Mouse (Mus musculus) liver, embryonic 13.5 days (tissue): Measurements from ENCODE around the gene Gpr89. TPM values are rescaled to one million over a fixed set of nuclear protein-coding genes. Genes with fewer than 3 reads are reported as not detected.

Source experiments
- ATAC-seq: fragments of 200-750 bp; cut with Nextera tagmentation; 2 replicates; pipeline ENCODE4 v1.8.0; 2017; ENCODE audit warnings: low read depth, mild to moderate bottlenecking, moderate number of reproducible peaks, moderate library complexity
- DNase-seq: peaks from one replicate; pipeline ENCODE4 v3.0.0; 2022
- H3K27ac ChIP-seq: fragments of 300-500 bp; sonication (generic); 2 replicates; pipeline ENCODE4 v1.5.1; 2015; ENCODE audit warnings: moderate library complexity, mild to moderate bottlenecking, inconsistent platforms
- H3K27me3 ChIP-seq: fragments of 300-500 bp; sonication (generic); 2 replicates; pipeline ENCODE4 v1.6.1; 2015; ENCODE audit warnings: mild to moderate bottlenecking, inconsistent platforms
- H3K36me3 ChIP-seq: fragments of 300-500 bp; sonication (generic); 2 replicates; pipeline ENCODE4 v1.6.1; 2015; ENCODE audit warnings: mild to moderate bottlenecking, inconsistent platforms
- H3K4me1 ChIP-seq: fragments of 300-500 bp; sonication (generic); replicated peaks from 2 replicates; pipeline ENCODE4 v1.6.1; 2015; ENCODE audit warnings: inconsistent platforms
- H3K4me2 ChIP-seq: fragments of 300-500 bp; sonication (generic); 2 replicates; pipeline ENCODE4 v1.6.1; 2015; ENCODE audit warnings: inconsistent platforms, mild to moderate bottlenecking, moderate library complexity
- H3K4me3 ChIP-seq: fragments of 300-500 bp; sonication (generic); replicated peaks from 2 replicates; pipeline ENCODE4 v1.5.1; 2015; ENCODE audit warnings: mild to moderate bottlenecking, inconsistent platforms
- H3K9ac ChIP-seq: fragments of 300-500 bp; sonication (generic); 2 replicates; pipeline ENCODE4 v1.6.1; 2015; ENCODE audit warnings: mild to moderate bottlenecking, inconsistent platforms
- H3K9me3 ChIP-seq: fragments of 300-500 bp; sonication (generic); replicated peaks from 2 replicates; pipeline ENCODE4 v1.6.1; 2016; ENCODE audit warnings: inconsistent platforms
- WGBS: fragments of 180-500 bp; shearing (Covaris S2); methylation state at CpG from one replicate; pipeline ENCODE4 v1.1.7; 2015; ENCODE audit not compliant: insufficient replicate concordance; 5-methylcytosine and 5-hydroxymethylcytosine counted together
- polyA plus RNA-seq: library from polyadenylated mRNA; unstranded; fragments of >200 nt; fragmentation: Nextera tagmentation; extraction: Ambion mirVana; gene quantifications from 2 replicates; pipeline ENCODE4 v1.2.1, GENCODE M21; 2015

The Gpr89 gene
- polyA plus RNA-seq, 1 experiment from 2014 or later, result 31.0 TPM

DNA sequence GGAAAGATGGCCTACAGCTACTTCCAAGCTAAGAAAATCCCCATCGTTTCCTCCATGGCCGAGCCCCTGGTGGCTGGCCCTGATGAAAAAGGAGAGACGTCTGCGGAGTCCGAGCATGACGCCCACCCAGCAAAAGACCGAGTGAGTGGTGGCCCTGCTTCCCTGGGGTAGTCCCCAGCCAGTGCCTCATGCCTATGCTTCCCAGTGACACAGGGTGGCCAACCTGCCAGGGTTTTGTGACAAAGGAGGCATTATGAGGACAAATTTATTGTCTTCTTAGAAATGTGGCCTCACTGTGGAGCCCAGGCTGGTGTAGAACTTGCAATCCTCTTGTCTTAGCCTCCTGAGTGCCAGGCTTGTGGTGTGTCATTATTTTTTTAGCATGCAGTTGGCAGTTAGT lies 36.1 kb downstream of the Gpr89 start:
- Histone ChIP-seq H3K4me2 (no peak overlapping the region), H3K27me3 (no peaks in the 10 kb centered on the region), H3K4me1 (no peaks in the 10 kb centered on the region), H3K4me3 (no peak overlapping the region), H3K27ac (no peak overlapping the region), H3K9ac (no peak overlapping the region), H3K36me3 (peaks cover 62% of the 10 kb centered on the region), H3K9me3 (no peaks in the 10 kb centered on the region)
- ATAC-seq (no peak), DNase-seq (no peak)
- WGBS, result 88% methylated on average over 7 of the region's 7 CpGs

DNA sequence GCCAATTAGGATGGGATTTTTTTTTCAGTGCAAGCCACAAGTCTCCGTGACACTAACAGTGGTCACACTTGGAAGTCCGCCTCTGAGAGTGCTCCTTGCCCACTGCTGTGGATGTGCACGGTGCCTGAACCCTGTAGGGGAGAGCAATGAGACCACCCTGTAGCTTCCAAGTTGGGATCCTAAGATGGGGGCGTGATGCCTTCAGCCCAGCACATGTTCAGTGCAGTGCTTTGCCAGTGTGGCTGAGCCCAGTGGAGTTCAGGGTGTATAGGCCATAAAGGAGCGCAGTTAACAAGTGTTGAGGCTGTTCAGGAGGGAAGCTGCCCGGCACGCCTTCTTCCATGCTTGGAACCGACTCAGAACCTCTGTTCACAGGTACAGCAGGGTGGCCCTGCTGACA lies 36.6 kb downstream of the Gpr89 start:
- Histone ChIP-seq H3K27me3 (no peaks in the 10 kb centered on the region), H3K9ac (no peak overlapping the region), H3K36me3 (peaks cover 57% of the 10 kb centered on the region), H3K9me3 (no peaks in the 10 kb centered on the region), H3K4me3 (no peak overlapping the region), H3K4me2 (no peak overlapping the region), H3K27ac (no peak overlapping the region), H3K4me1 (no peaks in the 10 kb centered on the region)
- ATAC-seq, result no peak
- 82% methylated on average over 8 of the region's 8 CpGs for WGBS
- no peak for DNase-seq

DNA sequence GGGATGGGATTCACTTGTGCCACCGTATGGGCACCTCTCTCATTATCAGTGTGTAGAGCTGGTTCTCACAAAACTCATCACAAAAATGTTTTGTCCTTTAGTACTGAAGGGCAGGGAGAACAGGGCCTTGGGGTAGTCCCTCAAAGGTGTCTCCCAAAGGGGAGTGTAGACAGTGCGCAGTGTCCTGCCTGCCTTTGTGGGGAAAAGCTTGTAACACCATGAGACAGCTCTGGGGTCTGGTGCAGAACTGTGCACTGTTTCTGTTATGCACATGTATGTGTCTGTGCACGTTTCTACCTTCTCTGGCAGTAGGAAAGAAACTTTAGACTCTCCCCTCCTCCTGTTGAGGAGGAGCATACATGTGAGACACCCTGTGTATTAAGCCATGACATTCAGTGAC lies 37.3 kb downstream of the Gpr89 start:
- no peaks in the 10 kb centered on the region for H3K27me3 ChIP-seq
- 73% methylated on average over 3 of the region's 3 CpGs for WGBS

DNA sequence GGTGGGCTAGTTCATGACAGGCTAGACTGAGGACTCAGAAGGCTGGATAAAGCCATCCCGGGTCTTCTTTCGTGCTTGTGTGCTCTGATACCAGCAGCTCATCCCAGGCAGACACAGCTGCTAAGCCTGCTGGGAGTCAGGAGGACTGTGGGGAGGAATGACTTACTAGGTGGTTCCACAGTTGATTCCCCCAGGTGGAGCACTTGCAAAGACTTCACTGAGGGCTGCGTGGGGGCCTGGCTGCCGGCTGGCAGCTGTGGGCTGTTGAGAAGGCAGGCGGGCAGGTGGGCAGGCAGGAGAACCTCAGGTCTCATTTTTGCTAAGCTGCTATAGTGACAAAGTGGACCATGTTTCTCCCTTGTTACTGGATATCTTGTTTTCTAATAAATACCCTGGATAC lies 44.6 kb downstream of the Gpr89 start:
- H3K27ac ChIP-seq, result no peak overlapping the region
- H3K4me1 ChIP-seq, result no peaks in the 10 kb centered on the region
- H3K27me3 ChIP-seq, result no peaks in the 10 kb centered on the region
- no peaks in the 10 kb centered on the region for H3K9me3 ChIP-seq
- ATAC-seq (no peak), DNase-seq (no peak)
- WGBS, result 85% methylated on average over 5 of the region's 5 CpGs
- no peak overlapping the region for H3K4me3 ChIP-seq
- H3K36me3 ChIP-seq, result peaks cover 4% of the 10 kb centered on the region; the same call in 1 of the 2 replicates
- H3K4me2 ChIP-seq, result no peak overlapping the region
- H3K9ac ChIP-seq, result no peak overlapping the region

More for the DNA sequence above, 37.3 kb downstream of the Gpr89 start:
- DNase-seq (no peak), ATAC-seq (no peak)
- H3K9me3 ChIP-seq, result no peaks in the 10 kb centered on the region
- H3K4me1 ChIP-seq, result no peaks in the 10 kb centered on the region
- peaks cover 50% of the 10 kb centered on the region for H3K36me3 ChIP-seq
- no peak overlapping the region for H3K27ac ChIP-seq
- H3K9ac ChIP-seq, result no peak overlapping the region
- no peak overlapping the region for H3K4me3 ChIP-seq
- no peak overlapping the region for H3K4me2 ChIP-seq

DNA sequence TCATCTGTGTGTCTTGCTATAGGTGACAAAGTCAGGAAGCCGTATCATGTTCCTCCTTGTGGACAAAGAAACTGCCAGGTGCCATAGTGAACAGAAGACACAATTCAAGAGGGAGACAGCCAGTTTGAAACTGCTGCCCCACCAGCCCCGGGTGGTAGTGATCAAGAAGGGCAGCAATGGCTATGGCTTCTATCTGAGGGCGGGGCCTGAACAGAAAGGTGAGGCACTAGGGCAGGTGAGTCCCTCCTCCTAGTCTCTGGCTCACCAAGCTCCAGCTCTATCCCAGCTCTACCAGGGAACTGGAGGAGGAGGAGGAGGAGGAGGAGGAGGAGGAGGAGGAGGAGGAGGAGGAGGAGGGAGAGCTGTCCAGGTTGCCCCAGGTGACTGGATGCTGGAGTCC lies 49.3 kb downstream of the Gpr89 start:
- no peak overlapping the region for H3K9ac ChIP-seq
- no peaks in the 10 kb centered on the region for H3K27me3 ChIP-seq
- WGBS, result 77% methylated on average over 3 of the region's 3 CpGs
- no peak overlapping the region for H3K4me3 ChIP-seq
- H3K36me3 ChIP-seq, result peaks cover 4% of the 10 kb centered on the region; the same call in 1 of the 2 replicates
- no peak for DNase-seq
- no peaks in the 10 kb centered on the region for H3K9me3 ChIP-seq
- no peak for ATAC-seq
- H3K27ac ChIP-seq, result no peak overlapping the region
- H3K4me2 ChIP-seq, result no peak overlapping the region
- H3K4me1 ChIP-seq, result no peaks in the 10 kb centered on the region

DNA sequence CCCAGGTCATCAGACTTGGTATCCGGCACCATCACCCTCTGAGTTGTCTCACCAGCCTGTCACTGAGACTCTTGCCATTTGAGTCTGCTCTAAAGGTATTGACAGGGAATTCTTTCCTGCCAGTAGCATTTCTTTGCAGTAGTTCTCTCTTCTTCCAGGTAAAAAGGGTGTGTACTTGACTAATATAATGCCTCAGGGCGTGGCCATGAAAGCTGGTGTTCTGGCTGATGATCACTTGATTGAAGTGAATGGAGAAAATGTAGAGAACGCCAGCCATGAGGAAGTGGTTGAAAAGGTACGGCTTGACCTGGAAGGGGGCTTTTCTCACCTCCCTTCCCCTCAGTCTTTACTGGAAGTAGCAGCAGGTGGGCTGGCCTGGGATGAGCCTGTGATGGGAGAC lies 50.8 kb downstream of the Gpr89 start:
- H3K27me3 ChIP-seq, result no peaks in the 10 kb centered on the region
- no peak for ATAC-seq
- H3K27ac ChIP-seq, result no peak overlapping the region
- no peaks in the 10 kb centered on the region for H3K4me1 ChIP-seq
- no peaks in the 10 kb centered on the region for H3K36me3 ChIP-seq
- no peak overlapping the region for H3K9ac ChIP-seq
- no peak overlapping the region for H3K4me2 ChIP-seq
- no peak for DNase-seq
- 59% methylated on average over 4 of the region's 4 CpGs for WGBS
- H3K9me3 ChIP-seq, result no peaks in the 10 kb centered on the region
- H3K4me3 ChIP-seq, result no peak overlapping the region

DNA sequence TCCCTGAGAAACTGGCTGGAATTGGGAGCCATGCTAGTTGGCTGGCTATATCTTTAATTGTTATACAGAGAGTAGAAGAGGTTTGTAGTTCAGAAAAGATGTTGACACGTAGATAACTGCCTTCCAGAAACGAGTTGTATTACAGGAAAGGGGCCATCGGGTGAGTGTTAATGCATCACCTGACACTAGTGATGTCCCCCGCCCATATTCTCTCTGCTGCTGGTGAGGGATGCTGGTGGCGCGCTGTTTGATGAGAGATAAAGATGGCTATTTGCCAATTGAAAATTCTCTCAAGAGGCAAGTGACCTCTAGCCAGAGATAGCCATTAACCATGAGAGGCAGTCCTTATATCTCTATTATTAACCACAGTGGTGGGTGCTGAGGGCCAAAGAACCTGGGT lies 52.6 kb downstream of the Gpr89 start:
- 54% methylated on average over 6 of the region's 6 CpGs for WGBS
- Histone ChIP-seq H3K9me3 (no peaks in the 10 kb centered on the region), H3K27me3 (no peaks in the 10 kb centered on the region), H3K4me2 (no peak overlapping the region), H3K36me3 (no peaks in the 10 kb centered on the region), H3K9ac (no peak overlapping the region), H3K27ac (no peak overlapping the region), H3K4me1 (peaks cover 8% of the 10 kb centered on the region), H3K4me3 (no peak overlapping the region)
- ATAC-seq (no peak), DNase-seq (no peak)

DNA sequence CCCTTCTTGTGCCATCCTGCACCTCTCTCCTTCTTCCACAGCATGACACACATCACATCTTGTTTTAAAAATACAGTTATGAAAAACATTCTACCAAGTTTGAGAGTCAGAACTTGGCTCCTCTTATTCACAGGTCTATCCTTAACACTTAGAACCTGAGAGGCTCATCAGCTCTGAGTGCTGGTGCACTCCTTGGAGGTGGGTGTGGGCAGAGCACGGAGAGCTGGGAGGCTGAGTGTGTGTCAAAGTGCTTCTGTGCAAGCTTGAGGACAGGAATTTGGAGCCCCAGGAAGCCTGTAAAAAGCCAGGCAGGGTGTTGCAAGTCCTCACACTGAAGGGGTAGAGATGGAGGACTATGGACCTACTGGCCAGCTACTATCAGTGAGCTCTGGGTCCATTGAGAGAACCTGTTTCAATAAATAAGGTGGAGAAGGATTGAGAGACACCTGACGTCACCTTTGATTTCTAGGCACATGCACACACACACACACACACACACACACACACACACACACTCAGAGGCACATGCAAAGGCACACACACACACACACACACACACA lies 55.9 kb downstream of the Gpr89 start:
- Histone ChIP-seq H3K4me1 (peaks cover 19% of the 10 kb centered on the region), H3K27ac (no peak overlapping the region), H3K27me3 (no peaks in the 10 kb centered on the region), H3K4me2 (no peak overlapping the region), H3K9ac (no peak overlapping the region), H3K36me3 (no peaks in the 10 kb centered on the region), H3K4me3 (no peak overlapping the region), H3K9me3 (no peaks in the 10 kb centered on the region)
- ATAC-seq (no peak), DNase-seq (no peak)
- WGBS, result 64% methylated on average over 2 of the region's 2 CpGs

DNA sequence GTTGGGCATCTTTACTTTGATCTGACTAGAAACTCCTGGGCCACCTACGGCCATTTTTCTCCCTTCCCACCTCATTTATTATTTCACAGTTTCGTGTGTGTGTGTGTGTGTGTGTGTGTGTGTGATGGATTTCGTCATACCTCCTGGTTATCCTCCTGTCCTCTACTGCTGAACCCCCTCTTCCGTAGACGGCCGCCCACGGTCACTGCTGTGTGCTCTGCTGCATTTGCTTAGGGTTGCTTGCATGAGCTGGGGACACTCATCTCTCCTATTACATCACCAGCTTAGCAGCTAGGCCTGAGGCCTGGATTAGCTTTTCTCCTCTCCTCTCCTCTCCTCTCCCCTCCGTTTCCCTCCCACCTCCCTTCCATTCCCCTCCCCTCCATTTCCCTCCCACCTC lies 56.7 kb downstream of the Gpr89 start:
- Histone ChIP-seq H3K4me1 (peaks cover 19% of the 10 kb centered on the region), H3K27me3 (no peaks in the 10 kb centered on the region), H3K9ac (no peak overlapping the region), H3K4me2 (no peak overlapping the region), H3K27ac (no peak overlapping the region), H3K4me3 (no peak overlapping the region), H3K9me3 (no peaks in the 10 kb centered on the region), H3K36me3 (no peaks in the 10 kb centered on the region)
- ATAC-seq (peak; percentile 48; the same call in 1 of the 2 replicates), DNase-seq (no peak)
- WGBS, result 65% methylated on average over 7 of the region's 8 CpGs

DNA sequence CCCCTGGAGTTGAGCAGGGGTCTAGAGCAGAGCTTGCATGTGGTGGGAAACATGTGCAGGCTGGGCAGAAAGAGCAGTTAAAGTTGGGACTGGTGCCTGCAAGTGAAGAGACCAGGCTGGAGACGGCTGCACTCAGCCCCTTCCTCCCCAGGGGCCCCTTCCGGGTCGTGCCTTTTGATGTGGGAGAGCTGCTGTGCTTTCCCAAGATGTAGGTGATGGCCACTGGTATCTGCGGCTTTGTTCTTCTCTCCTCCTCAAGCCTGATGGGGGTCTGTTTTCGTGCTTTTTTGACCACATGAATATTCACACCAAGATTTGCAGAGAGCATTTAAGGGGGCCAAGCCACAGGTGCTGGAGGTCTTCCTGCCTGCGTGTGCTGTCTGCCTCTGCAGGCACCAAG lies 57.5 kb downstream of the Gpr89 start:
- H3K4me1 ChIP-seq, result peaks cover 19% of the 10 kb centered on the region
- 18% methylated on average over 6 of the region's 6 CpGs for WGBS
- no peaks in the 10 kb centered on the region for H3K9me3 ChIP-seq
- DNase-seq, result no peak
- no peaks in the 10 kb centered on the region for H3K36me3 ChIP-seq
- H3K9ac ChIP-seq, result no peak overlapping the region
- no peaks in the 10 kb centered on the region for H3K27me3 ChIP-seq
- ATAC-seq, result no peak
- no peak overlapping the region for H3K27ac ChIP-seq
- H3K4me2 ChIP-seq, result no peak overlapping the region
- H3K4me3 ChIP-seq, result no peak overlapping the region

DNA sequence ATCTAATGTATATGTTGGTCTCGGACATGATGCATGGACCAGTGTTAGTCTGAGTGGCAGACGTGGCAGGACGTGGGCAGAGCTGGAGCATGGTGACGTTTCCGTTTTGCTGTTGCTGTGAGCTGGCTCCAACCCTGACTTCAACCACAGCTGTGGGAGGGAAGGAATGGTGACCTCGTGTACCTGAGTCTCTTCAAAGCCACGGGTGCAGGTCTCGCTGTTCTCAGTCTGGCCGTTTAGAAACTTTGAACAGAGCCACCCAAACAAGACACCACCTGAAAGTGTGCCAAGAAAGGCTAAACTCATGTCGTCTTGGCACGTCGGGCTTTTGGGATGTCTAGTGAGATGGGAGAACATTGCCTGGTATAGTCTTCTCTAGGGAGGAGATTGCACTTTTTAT lies 58.2 kb downstream of the Gpr89 start:
- H3K9ac ChIP-seq, result no peak overlapping the region
- H3K9me3 ChIP-seq, result no peaks in the 10 kb centered on the region
- DNase-seq, result no peak
- H3K4me3 ChIP-seq, result no peak overlapping the region
- H3K36me3 ChIP-seq, result no peaks in the 10 kb centered on the region
- H3K27me3 ChIP-seq, result no peaks in the 10 kb centered on the region
- no peak for ATAC-seq
- WGBS, result 49% methylated on average over 12 of the region's 12 CpGs
- H3K27ac ChIP-seq, result no peak overlapping the region
- H3K4me1 ChIP-seq, result peaks cover 19% of the 10 kb centered on the region
- no peak overlapping the region for H3K4me2 ChIP-seq

DNA sequence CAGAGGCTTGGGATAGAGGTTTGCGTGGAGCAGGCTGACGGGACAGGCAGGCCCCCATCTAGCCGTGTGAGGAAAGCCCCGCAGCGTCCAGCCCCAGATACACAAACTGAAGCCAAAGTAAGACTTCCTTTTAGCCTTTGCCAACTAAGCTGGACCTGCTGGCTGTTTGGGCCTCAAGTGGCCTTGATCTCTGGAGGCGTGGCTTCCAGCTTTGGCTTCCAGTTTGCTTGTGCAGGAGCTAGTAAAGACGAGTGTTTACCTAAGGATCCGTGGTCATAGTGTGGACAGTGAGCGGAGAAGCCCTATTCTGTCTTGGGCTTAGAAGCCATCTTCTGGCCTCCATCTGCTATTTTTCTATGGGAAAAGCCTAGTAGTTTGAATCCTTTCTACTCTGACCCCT lies 59.3 kb downstream of the Gpr89 start:
- Histone ChIP-seq H3K9me3 (no peaks in the 10 kb centered on the region), H3K9ac (no peak overlapping the region), H3K4me1 (peaks cover 19% of the 10 kb centered on the region), H3K4me2 (no peak overlapping the region), H3K27me3 (no peaks in the 10 kb centered on the region), H3K36me3 (no peaks in the 10 kb centered on the region), H3K4me3 (no peak overlapping the region), H3K27ac (no peak overlapping the region)
- DNase-seq (no peak), ATAC-seq (no peak)
- 68% methylated on average over 9 of the region's 9 CpGs for WGBS
